Comparison of ENCODE assay signal across 8 mouse cellular contexts in genomic region chr9:123481136-123481535, GRCm38 (mm10). TPM values are rescaled to one million over a fixed set of nuclear protein-coding genes. Genes with fewer than 3 reads are reported as not detected.
DNase-seq lines count a peak whose midpoint lies in the region; ATAC-seq and TF ChIP-seq lines count a peak whose summit lies in the region.
"Had no signal": no experiment of that assay in that cellular context is flagged by ENCODE, and none has a peak within 500 bp of the region (broad histone marks: within the 10 kb centered on the region; RNA-seq: fewer than 3 reads in every experiment).

No protein-coding gene starts in this region.

- H3K4me1 ChIP-seq in forebrain, embryonic 16.5 days (replicated peaks; ENCODE audit: control insufficient read depth, insufficient read depth, low read length): peaks cover 26% of the 10 kb centered on the region
- H3K4me1 ChIP-seq in liver, embryonic 14.5 days (replicated peaks; ENCODE audit: control insufficient read depth in 2 of 2, insufficient read depth in 2 of 2, low read length in 1 of 2): peaks cover 40 to 57% of the 10 kb centered on the region in 2 experiments

- 72% methylated on average over 7 of the region's 7 CpGs for WGBS in forebrain, embryonic 16.5 days
- 31% methylated on average over 7 of the region's 7 CpGs for WGBS in liver, embryonic 14.5 days (ENCODE audit: insufficient replicate concordance)

- no peak overlapping the region for H3K27ac ChIP-seq in forebrain, embryonic 16.5 days (ENCODE audit: low read length)
- H3K27ac ChIP-seq in liver, embryonic 14.5 days: peak overlapping the region; percentile 76

- no peak for TF ChIP-seq CTCF in C2C12 (IDR thresholded peaks at IDR 0.05; ENCODE audit: control insufficient read depth, insufficient read depth, insufficient read length)
- TF ChIP-seq CTCF in liver, embryonic 14.5 days (IDR thresholded peaks at IDR 0.05; ENCODE audit: low read depth): no peak

- peaks cover 37% of the 10 kb centered on the region for H3K36me3 ChIP-seq in C2C12 (ENCODE audit: control insufficient read depth, insufficient read depth)
- no peaks in the 10 kb centered on the region for H3K36me3 ChIP-seq in forebrain, embryonic 16.5 days (ENCODE audit: control insufficient read depth, insufficient read depth)
- peaks cover 26% of the 10 kb centered on the region for H3K36me3 ChIP-seq in liver, embryonic 14.5 days (replicated peaks; ENCODE audit: control insufficient read depth, insufficient read depth, low read depth)

- peak; percentile 62 for DNase-seq in A20 (ENCODE audit: low read depth, low spot score)
- DNase-seq in liver, embryonic 14.5 days (ENCODE audit: low read depth in 3 of 3, low spot score in 3 of 3): peak in 1 of 3 experiments; percentile 86
- DNase-seq in frontal cortex, adult 2 months (ENCODE audit: extremely low spot score in 1 of 2, low spot score in 1 of 2): no peak
- no peak for DNase-seq in thymus, postnatal 0 days (ENCODE audit: low spot score)
- no peak for DNase-seq in ovary, adult 18-20 months (ENCODE audit: low spot score)
- DNase-seq: layer of hippocampus, adult 9-11 months had no signal

- H3ac ChIP-seq in C2C12 (ENCODE audit: control insufficient read depth, insufficient read length, low read depth): no peak overlapping the region

- peak; percentile 77 for TF ChIP-seq EP300 in liver, embryonic 14.5 days (IDR thresholded peaks at IDR 0.05; ENCODE audit: low read depth)

- H3K4me3 ChIP-seq in C2C12 (ENCODE audit: insufficient read depth, poor library complexity, severe bottlenecking): peak overlapping the region; percentile 57
- no peak overlapping the region for H3K4me3 ChIP-seq in forebrain, embryonic 16.5 days (replicated peaks; ENCODE audit: low read length)
- H3K4me3 ChIP-seq in liver, embryonic 14.5 days (ENCODE audit: insufficient read depth in 1 of 2, low read depth in 2 of 2, low read length in 2 of 2): peak overlapping the region; percentile 71 to 72

- peak overlapping the region; percentile 28 for H3K4me2 ChIP-seq in forebrain, embryonic 16.5 days (ENCODE audit: low read length)
- peak overlapping the region; percentile 78 for H3K4me2 ChIP-seq in liver, embryonic 14.5 days (ENCODE audit: low read depth)

- peaks cover 76% of the 10 kb centered on the region for H3K79me2 ChIP-seq in C2C12 (ENCODE audit: control insufficient read depth, insufficient read depth)

- H3K79me3 ChIP-seq in C2C12 (ENCODE audit: low read depth): peaks cover 71% of the 10 kb centered on the region

- no peaks in the 10 kb centered on the region for H3K27me3 ChIP-seq in C2C12 (ENCODE audit: control insufficient read depth, insufficient read depth, insufficient read length)
- H3K27me3 ChIP-seq in forebrain, embryonic 16.5 days (replicated peaks; ENCODE audit: control insufficient read depth, insufficient read depth, low read length): no peaks in the 10 kb centered on the region
- H3K27me3 ChIP-seq in liver, embryonic 14.5 days (ENCODE audit: control insufficient read depth, insufficient read depth, low read length): no peaks in the 10 kb centered on the region

- H3K9ac ChIP-seq in forebrain, embryonic 16.5 days (replicated peaks; ENCODE audit: low read depth, low read length): no peak overlapping the region
- H3K9ac ChIP-seq in liver, embryonic 14.5 days (replicated peaks): peak overlapping the region; percentile 80

- ATAC-seq in forebrain, embryonic 16.5 days: no peak
- ATAC-seq in liver, embryonic 14.5 days (ENCODE audit: insufficient read depth): peak; percentile 82

- H3K9me3 ChIP-seq in forebrain, embryonic 16.5 days (ENCODE audit: control insufficient read depth, low read length): no peaks in the 10 kb centered on the region
- no peaks in the 10 kb centered on the region for H3K9me3 ChIP-seq in liver, embryonic 14.5 days (ENCODE audit: control insufficient read depth, low read length)

TF ChIP-seq in C2C12, 6 proteins besides CTCF, POLR2A, EP300 and RAD21:
- no peak for TF ChIP-seq MYOG (IDR thresholded peaks at IDR 0.05; ENCODE audit: control insufficient read depth, extremely low read depth, insufficient read length)
- TF ChIP-seq USF1 (IDR thresholded peaks at IDR 0.05; ENCODE audit: low read depth): no peak
- no peak for TF ChIP-seq CEBPB (IDR thresholded peaks at IDR 0.05; ENCODE audit: low read depth)
- no peak for TF ChIP-seq MAX (IDR thresholded peaks at IDR 0.05)

RNA-seq across cellular contexts. Expression of gene Limd1, which starts 2.6 kb away (rescaled TPM):
- 20.0 TPM for polyA plus RNA-seq in C2C12 (2012; fragmentation: generic; extraction: Trizol)
- 15.8 and 18.1 TPM in 2 replicates for polyA plus RNA-seq in forebrain, embryonic 16.5 days (2015; fragmentation: Nextera tagmentation; extraction: Ambion mirVana)
- 10.7 and 12.7 TPM in 2 replicates for polyA plus RNA-seq in liver, embryonic 14.5 days (2012; rRNA removed)
- polyA plus RNA-seq in liver, embryonic 14.5 days (2014; fragmentation: Nextera tagmentation; extraction: Ambion mirVana): 23.2 and 24.2 TPM in 2 replicates
- polyA plus RNA-seq in frontal cortex, adult 2 months (2012; rRNA removed): 7.9 and 8.4 TPM in 2 replicates
- 33.6 and 33.7 TPM in 2 replicates for polyA plus RNA-seq in thymus, postnatal 0 days (2015; fragmentation: Nextera tagmentation; extraction: Ambion mirVana)

RNA-seq across cellular contexts. Expression of gene Sacm1l, which starts 48.4 kb away (rescaled TPM):
- 9.1 TPM for polyA plus RNA-seq in C2C12 (2012; fragmentation: generic; extraction: Trizol)
- polyA plus RNA-seq in forebrain, embryonic 16.5 days (2015; fragmentation: Nextera tagmentation; extraction: Ambion mirVana): 54.2 and 60.3 TPM in 2 replicates
- polyA plus RNA-seq in liver, embryonic 14.5 days (2012; rRNA removed): 6.6 and 9.9 TPM in 2 replicates
- 25.8 and 28.7 TPM in 2 replicates for polyA plus RNA-seq in liver, embryonic 14.5 days (2014; fragmentation: Nextera tagmentation; extraction: Ambion mirVana)
- 37.3 and 40.8 TPM in 2 replicates for polyA plus RNA-seq in frontal cortex, adult 2 months (2012; rRNA removed)
- 46.7 and 47.3 TPM in 2 replicates for polyA plus RNA-seq in thymus, postnatal 0 days (2015; fragmentation: Nextera tagmentation; extraction: Ambion mirVana)
